Mouse (Mus musculus): ENCODE measurements at regions not wholly inside any gene's neighbourhood (a gene's known extent, or its start where the extent isn't known, plus 50 kb on each side); places are given as distances from the start of the nearest gene placed in this dataset.
A peak's percentile ranks its signal among the peaks of the same experiment; 100 is the strongest.

- DNase-seq (ENCODE audit: low read depth, low spot score): no peak
These were observed 229.0 kb upstream of the Rpl38 start for GRCm38 (mm10) chr11:114439314-114439713.

GRCm38 (mm10) chr11:114435788-114436187, 232.5 kb upstream of the Rpl38 start:
- no peak for DNase-seq (ENCODE audit: low read depth, low spot score)

- no peak for DNase-seq (ENCODE audit: low read depth, low spot score)
These were observed 234.8 kb upstream of the Rpl38 start for GRCm38 (mm10) chr11:114433561-114433960.

- no peak for DNase-seq (ENCODE audit: low read depth, low spot score)
These were observed 242.9 kb upstream of the Rpl38 start for GRCm38 (mm10) chr11:114425447-114425846.

GRCm38 (mm10) chr11:114423322-114423721, 245.0 kb upstream of the Rpl38 start:
- DNase-seq (ENCODE audit: low read depth, low spot score): no peak

- DNase-seq (ENCODE audit: low read depth, low spot score): peak; percentile 34
These were observed 249.3 kb upstream of the Rpl38 start for GRCm38 (mm10) chr11:114419002-114419401.

- peak; percentile 22 for DNase-seq (ENCODE audit: low read depth, low spot score)
These were observed 252.2 kb upstream of the Rpl38 start for GRCm38 (mm10) chr11:114416168-114416567.

GRCm38 (mm10) chr11:114404401-114404800, 263.9 kb upstream of the Rpl38 start:
- DNase-seq (ENCODE audit: low read depth, low spot score): no peak

GRCm38 (mm10) chr11:114402556-114403320, 265.6 kb upstream of the Rpl38 start:
- DNase-seq (ENCODE audit: low read depth, low spot score): no peak

GRCm38 (mm10) chr11:114400701-114401100, 267.6 kb upstream of the Rpl38 start:
- DNase-seq (ENCODE audit: low read depth, low spot score): no peak

- DNase-seq (ENCODE audit: low read depth, low spot score): no peak
These were observed 276.2 kb upstream of the Rpl38 start for GRCm38 (mm10) chr11:114392161-114392560.

GRCm38 (mm10) chr11:114391553-114391952, 276.8 kb upstream of the Rpl38 start:
- peak; percentile 61 for DNase-seq (ENCODE audit: low read depth, low spot score)

- DNase-seq (ENCODE audit: low read depth, low spot score): no peak
These were observed 281.2 kb upstream of the Rpl38 start for GRCm38 (mm10) chr11:114387091-114387490.

- no peak for DNase-seq (ENCODE audit: low read depth, low spot score)
These were observed 288.9 kb upstream of the Rpl38 start for GRCm38 (mm10) chr11:114379411-114379824.

- no peak for DNase-seq (ENCODE audit: low read depth, low spot score)
These were observed 292.4 kb upstream of the Rpl38 start for GRCm38 (mm10) chr11:114375921-114376320.

- DNase-seq (ENCODE audit: low read depth, low spot score): no peak
These were observed 297.6 kb upstream of the Rpl38 start for GRCm38 (mm10) chr11:114370708-114371107.

- no peak for DNase-seq (ENCODE audit: low read depth, low spot score)
These were observed 300.5 kb upstream of the Rpl38 start for GRCm38 (mm10) chr11:114367779-114368178.

- no peak for DNase-seq (ENCODE audit: low read depth, low spot score)
These were observed 294.1 kb upstream of the Sdk2 start for GRCm38 (mm10) chr11:114360946-114361345.

GRCm38 (mm10) chr11:114360321-114360720, 293.5 kb upstream of the Sdk2 start:
- no peak for DNase-seq (ENCODE audit: low read depth, low spot score)

- no peak for DNase-seq (ENCODE audit: low read depth, low spot score)
These were observed 285.4 kb upstream of the Sdk2 start for GRCm38 (mm10) chr11:114352146-114352795.

- no peak for DNase-seq (ENCODE audit: low read depth, low spot score)
These were observed 270.1 kb upstream of the Sdk2 start for GRCm38 (mm10) chr11:114336839-114337484.

GRCm38 (mm10) chr11:114335950-114336838, 269.3 kb upstream of the Sdk2 start:
- DNase-seq (ENCODE audit: low read depth, low spot score): no peak
